Mouse (Mus musculus): ENCODE measurements around the gene Pde8a.

GRCm38 (mm10) chr7:81330767-81331166, 117.4 kb downstream of the Pde8a start:
- TF ChIP-seq CTCF (conservative IDR thresholded peaks at IDR 0.05; ENCODE audit: low read length): no peak
- TF ChIP-seq POU5F1 (IDR thresholded peaks at IDR 0.05; ENCODE audit: borderline replicate concordance, low read length): no peak
- TF ChIP-seq NANOG (IDR thresholded peaks at IDR 0.05; ENCODE audit: borderline replicate concordance, low read length): no peak
